Mouse (Mus musculus): ENCODE data around the gene Tyw3. TPM values are rescaled to one million over a fixed set of nuclear protein-coding genes. Genes with fewer than 3 reads are reported as not detected.

The Tyw3 gene
- polyA plus RNA-seq, 1 experiment, result 3.9 TPM

DNA sequence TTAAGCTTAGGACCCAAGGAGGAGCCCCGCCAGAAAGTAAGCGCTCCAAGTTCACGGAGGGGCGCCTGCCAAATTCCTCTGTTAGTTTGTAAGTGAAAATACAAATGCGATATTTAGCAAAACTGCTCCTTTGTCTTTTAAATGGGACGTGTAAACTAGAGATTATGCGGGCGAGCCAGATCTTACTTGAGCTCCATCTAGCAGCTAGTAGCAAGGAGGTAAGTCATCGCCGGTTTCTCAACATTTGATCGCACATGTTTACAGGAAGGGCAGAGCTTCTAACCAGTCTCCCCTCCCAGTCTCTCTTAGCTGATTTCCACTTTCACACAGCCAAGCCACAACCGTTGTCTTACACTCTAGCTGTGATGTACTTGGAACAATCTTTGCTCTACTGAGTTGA lies 26.1 kb downstream of the Tyw3 start:
- Histone ChIP-seq H3K4me1 (ENCODE audit: control insufficient read depth, insufficient read depth, low read length) (peaks cover 5% of the 10 kb centered on the region), H3K27ac (ENCODE audit: insufficient read depth, low read depth, low read length) (no peak overlapping the region), H3K4me3 (ENCODE audit: insufficient read depth, low read length) (no peak overlapping the region)
- TF ChIP-seq POLR2A (IDR thresholded peaks at IDR 0.05; ENCODE audit: borderline replicate concordance, low read depth, low read length), result no peak
- TF ChIP-seq CTCF (IDR thresholded peaks at IDR 0.05; ENCODE audit: low read depth, low read length), result no peak

DNA sequence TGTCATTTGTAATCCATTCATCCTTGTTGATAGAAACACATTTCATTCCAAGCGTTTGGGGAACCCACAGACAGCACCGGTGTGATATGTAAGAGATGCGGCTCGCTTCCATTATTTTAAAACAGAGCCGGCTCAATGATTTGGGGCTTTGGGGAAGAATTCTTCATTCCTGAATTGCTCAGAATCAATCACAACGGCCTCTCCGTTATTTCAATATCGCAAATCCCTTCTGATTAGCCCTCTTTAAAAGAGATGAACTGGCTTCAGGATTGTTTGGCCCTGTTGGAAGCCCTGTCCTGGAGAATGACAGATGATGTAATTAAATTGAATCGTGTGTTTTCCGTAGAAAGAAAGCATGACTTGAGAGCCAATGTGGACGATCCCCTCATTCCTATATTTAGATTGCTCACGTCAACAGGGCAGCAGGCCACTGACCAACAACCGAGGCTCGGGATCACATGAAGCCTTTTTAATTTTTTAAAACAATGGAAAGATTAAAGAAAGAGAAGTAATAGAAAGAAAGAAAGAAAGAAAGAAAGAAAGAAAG lies 26.8 kb downstream of the Tyw3 start:
- no peak overlapping the region for H3K4me3 ChIP-seq (ENCODE audit: insufficient read depth, low read length)
- peaks cover 5% of the 10 kb centered on the region for H3K4me1 ChIP-seq (ENCODE audit: control insufficient read depth, insufficient read depth, low read length)
- H3K27ac ChIP-seq (ENCODE audit: insufficient read depth, low read depth, low read length), result no peak overlapping the region
- TF ChIP-seq CTCF (IDR thresholded peaks at IDR 0.05; ENCODE audit: low read depth, low read length) (no peak), POLR2A (IDR thresholded peaks at IDR 0.05; ENCODE audit: borderline replicate concordance, low read depth, low read length) (no peak)

DNA sequence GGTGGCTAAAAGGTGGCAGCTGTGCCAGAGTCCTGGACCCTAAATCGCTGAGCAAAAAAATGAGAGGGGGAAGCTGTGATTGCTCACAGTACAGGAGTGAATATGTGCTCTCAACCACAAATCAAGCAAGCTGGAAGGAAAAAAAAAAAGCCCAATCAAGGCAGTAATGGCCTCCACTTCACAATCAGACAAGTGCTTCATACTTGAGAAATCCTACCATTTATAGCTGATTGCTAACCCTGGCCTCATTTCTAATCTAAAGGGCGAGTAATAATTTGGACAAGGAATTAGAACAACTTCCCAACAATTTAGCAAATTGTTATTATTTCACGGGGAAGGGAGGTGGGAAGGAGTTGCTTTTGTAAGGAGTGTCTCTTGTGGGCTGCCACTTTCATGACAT lies 31.5 kb downstream of the Tyw3 start:
- H3K27ac ChIP-seq (ENCODE audit: insufficient read depth, low read depth, low read length), result no peak overlapping the region
- H3K4me1 ChIP-seq (ENCODE audit: control insufficient read depth, insufficient read depth, low read length), result no peaks in the 10 kb centered on the region
- no peak overlapping the region for H3K4me3 ChIP-seq (ENCODE audit: insufficient read depth, low read length)
- TF ChIP-seq POLR2A (IDR thresholded peaks at IDR 0.05; ENCODE audit: borderline replicate concordance, low read depth, low read length), result no peak
- TF ChIP-seq CTCF (IDR thresholded peaks at IDR 0.05; ENCODE audit: low read depth, low read length), result no peak

DNA sequence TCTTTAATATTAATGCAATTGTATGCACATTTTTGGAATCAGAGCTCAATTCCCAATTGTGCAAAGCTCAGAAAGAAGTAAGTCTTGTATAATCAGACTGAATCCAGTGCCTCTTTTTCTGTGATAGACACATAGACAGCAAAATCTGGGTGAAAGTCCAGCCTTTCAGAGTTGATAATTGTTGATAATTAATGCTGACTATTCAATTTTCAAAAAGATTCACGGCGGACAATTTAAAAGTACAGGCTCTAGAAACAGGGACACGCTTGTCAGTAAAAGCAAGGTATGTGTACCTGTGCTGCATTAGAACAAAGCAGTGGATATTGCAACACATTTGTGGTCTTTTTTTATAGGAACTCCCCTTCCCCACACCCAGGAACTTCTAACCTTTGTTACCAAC lies 34.7 kb downstream of the Tyw3 start:
- H3K27ac ChIP-seq (ENCODE audit: insufficient read depth, low read depth, low read length), result no peak overlapping the region

DNA sequence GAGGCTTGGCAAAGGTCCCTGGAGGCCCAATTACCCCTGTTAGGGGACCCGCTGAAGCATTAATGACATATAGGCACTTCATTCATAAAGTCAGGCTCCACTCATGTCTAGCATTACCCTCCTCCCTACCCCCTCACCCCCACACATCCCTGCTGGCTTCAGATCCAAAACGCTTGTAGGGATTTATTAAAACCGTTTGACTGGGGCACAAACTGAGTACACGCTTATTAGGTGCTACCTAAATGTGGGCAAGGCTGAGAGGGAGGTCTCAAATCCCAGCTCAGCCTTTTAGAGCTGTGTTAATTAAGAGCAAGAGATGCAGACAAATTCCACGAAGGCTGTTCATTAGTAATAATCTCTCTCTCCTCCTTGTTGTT lies 45.9 kb downstream of the Tyw3 start:
- Histone ChIP-seq H3K4me3 (ENCODE audit: insufficient read depth, low read length) (no peak overlapping the region), H3K4me1 (ENCODE audit: control insufficient read depth, insufficient read depth, low read length) (no peaks in the 10 kb centered on the region), H3K27ac (ENCODE audit: insufficient read depth, low read depth, low read length) (no peak overlapping the region)
- TF ChIP-seq POLR2A (IDR thresholded peaks at IDR 0.05; ENCODE audit: borderline replicate concordance, low read depth, low read length) (no peak), CTCF (IDR thresholded peaks at IDR 0.05; ENCODE audit: low read depth, low read length) (no peak)

More for the DNA sequence above, 34.7 kb downstream of the Tyw3 start:
- no peak for TF ChIP-seq POLR2A (IDR thresholded peaks at IDR 0.05; ENCODE audit: borderline replicate concordance, low read depth, low read length)
- Histone ChIP-seq H3K4me3 (ENCODE audit: insufficient read depth, low read length) (no peak overlapping the region), H3K4me1 (ENCODE audit: control insufficient read depth, insufficient read depth, low read length) (no peaks in the 10 kb centered on the region)

DNA sequence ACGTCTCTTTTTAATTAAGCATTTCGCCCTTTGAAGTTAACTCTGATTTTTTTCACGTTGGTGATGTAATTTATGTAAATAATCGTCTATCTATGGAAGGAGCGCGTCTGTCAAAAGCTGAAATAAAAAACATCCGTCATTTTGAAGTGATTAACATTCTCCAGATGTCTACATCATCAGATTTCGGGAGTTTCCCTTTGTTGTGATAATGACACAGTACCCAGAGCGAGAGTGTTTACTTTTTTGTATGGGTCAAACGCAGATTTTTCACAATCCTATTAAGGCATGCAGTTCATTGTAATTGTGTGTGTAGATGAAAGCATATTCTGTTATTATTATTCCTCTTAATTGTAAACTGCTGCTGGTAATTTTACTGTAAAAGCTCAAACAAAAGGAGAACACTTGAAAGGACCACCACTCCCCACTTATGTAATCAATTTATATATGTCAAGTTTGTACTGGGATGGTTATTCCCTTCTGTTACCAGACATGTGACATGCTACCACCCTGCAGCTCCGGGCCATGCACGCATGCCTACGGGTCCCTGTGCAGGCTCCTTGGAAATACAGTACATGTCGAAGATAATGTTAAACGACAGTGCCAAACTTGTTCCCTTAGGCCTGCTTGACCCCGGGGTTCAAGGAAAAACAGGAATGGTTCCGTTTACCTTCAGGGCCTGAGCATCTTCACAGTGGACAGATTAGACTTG lies 46.4 kb downstream of the Tyw3 start:
- no peak overlapping the region for H3K4me3 ChIP-seq (ENCODE audit: insufficient read depth, low read length)
- no peaks in the 10 kb centered on the region for H3K4me1 ChIP-seq (ENCODE audit: control insufficient read depth, insufficient read depth, low read length)
- no peak for TF ChIP-seq CTCF (IDR thresholded peaks at IDR 0.05; ENCODE audit: low read depth, low read length)
- TF ChIP-seq POLR2A (IDR thresholded peaks at IDR 0.05; ENCODE audit: borderline replicate concordance, low read depth, low read length), result no peak
- no peak overlapping the region for H3K27ac ChIP-seq (ENCODE audit: insufficient read depth, low read depth, low read length)

DNA sequence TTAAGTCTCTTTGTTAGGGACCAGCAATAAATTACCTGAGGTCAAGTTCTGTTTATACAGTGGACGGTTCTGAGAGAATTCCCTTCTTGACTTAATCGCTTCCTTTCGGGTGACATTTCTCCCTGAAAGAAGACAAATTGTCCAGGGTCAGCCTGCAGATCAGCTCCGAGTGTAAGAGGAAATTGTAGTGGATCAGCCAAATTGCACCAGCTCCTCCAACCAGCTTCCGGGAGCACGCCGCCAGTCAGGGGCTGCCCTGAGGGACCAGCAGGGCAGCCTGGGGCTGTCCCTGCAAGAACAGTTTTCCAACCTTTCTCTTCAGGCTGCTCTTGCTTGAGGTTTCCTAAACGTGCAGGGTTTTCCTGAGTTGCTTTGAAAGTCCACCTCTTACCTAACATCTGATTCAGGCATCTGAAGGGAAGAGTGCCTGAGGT lies 48.0 kb downstream of the Tyw3 start:
- TF ChIP-seq CTCF (IDR thresholded peaks at IDR 0.05; ENCODE audit: low read depth, low read length) (no peak), POLR2A (IDR thresholded peaks at IDR 0.05; ENCODE audit: borderline replicate concordance, low read depth, low read length) (no peak)
- Histone ChIP-seq H3K27ac (ENCODE audit: insufficient read depth, low read depth, low read length) (no peak overlapping the region), H3K4me3 (ENCODE audit: insufficient read depth, low read length) (no peak overlapping the region), H3K4me1 (ENCODE audit: control insufficient read depth, insufficient read depth, low read length) (no peaks in the 10 kb centered on the region)

DNA sequence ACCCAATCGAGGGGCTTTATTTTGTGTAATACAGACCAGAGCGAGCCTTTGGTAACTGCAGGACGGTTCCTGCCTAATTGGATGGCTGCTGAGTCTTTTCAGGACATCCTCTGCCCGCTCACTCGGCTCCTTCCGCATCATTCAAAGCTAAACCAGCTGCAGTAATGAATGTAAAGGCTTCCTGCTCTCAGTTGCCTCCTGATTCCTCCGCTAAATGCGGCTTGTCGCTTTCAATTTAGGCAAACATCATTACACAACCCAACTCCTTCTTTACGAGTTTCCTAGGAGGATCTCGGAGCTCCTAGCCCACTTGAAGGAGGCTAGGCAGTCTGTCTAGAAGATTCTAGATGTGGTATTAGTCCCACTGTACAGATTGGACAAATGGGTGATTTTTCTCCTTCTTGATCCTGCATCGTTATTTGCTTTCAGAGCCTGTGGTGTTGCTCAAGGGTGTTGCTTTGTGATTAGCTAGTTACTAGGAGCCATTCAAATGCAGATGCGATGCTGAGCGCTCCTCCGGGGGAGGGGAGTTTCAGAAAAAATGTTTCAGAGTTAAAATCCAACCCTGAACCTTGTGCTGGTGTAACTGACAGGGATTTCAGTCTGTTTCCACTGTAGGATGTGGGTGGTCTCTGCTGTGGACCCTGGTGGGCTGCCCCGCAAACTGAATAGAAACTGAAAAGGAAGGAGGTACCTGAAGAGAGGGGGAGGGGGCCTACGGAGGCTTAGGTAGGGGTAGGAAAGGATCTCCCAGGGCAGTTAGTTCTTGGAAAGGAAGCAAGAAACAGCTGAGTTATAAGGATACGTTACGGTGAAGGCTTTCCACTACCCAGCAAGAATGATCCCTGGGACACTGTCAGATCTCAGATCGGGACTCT lies 49.1 kb downstream of the Tyw3 start:
- H3K4me1 ChIP-seq (ENCODE audit: control insufficient read depth, insufficient read depth, low read length), result no peaks in the 10 kb centered on the region
- TF ChIP-seq CTCF (IDR thresholded peaks at IDR 0.05; ENCODE audit: low read depth, low read length) (no peak), POLR2A (IDR thresholded peaks at IDR 0.05; ENCODE audit: borderline replicate concordance, low read depth, low read length) (no peak)
- H3K4me3 ChIP-seq (ENCODE audit: insufficient read depth, low read length), result no peak overlapping the region
- H3K27ac ChIP-seq (ENCODE audit: insufficient read depth, low read depth, low read length), result no peak overlapping the region

DNA sequence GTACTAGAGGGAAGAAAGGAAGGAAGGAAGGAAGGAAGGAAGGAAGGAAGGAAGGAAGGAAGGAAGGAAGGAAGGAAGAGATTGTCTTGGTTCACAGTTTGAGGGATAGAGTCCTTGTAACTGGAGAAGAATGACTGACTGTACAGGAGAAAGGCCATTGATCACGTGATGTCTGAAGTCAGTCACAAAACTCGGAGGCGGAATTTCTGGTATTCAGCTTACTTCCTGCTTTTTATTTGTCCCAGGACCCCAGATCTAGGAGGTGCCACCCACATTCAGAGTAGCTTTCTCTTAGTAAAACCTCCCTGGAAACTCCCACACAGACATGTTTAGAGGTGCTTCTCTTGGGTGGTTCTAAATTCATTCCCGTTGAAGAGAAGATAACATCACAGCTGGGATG lies 50.7 kb downstream of the Tyw3 start:
- TF ChIP-seq CTCF (IDR thresholded peaks at IDR 0.05; ENCODE audit: low read depth, low read length) (no peak), POLR2A (IDR thresholded peaks at IDR 0.05; ENCODE audit: borderline replicate concordance, low read depth, low read length) (no peak)
- no peak overlapping the region for H3K27ac ChIP-seq (ENCODE audit: insufficient read depth, low read depth, low read length)
- H3K4me1 ChIP-seq (ENCODE audit: control insufficient read depth, insufficient read depth, low read length), result no peaks in the 10 kb centered on the region
- no peak overlapping the region for H3K4me3 ChIP-seq (ENCODE audit: insufficient read depth, low read length)

Measured in bone marrow macrophage, adult 2 months (primary cell).